15 mouse cellular contexts compared by ENCODE assay signal in the genomic region with DNA sequence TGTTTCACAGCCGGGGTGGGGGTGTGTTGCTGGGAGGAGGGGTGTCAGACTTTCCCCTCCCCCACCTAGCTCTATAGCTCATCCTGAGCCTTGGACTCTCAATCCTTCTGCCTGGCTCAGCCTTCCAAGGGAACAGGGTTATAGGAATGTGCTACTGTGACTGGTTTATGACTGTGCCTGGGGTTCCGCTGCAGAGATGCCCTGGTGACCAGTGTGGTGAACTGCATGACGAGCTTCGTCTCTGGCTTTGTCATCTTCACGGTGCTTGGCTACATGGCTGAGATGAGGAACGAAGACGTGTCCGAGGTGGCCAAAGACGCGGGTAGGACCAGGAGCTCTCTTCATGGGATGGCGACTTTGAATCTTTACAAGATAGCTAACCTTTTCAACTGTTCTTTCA. TPM values are rescaled to one million over a fixed set of nuclear protein-coding genes. Genes with fewer than 3 reads are reported as not detected.
"Had no signal": no experiment of that assay in that cellular context is flagged by ENCODE, and none has a peak within 500 bp of the region (broad histone marks: within the 10 kb centered on the region; RNA-seq: fewer than 3 reads in every experiment).

No protein-coding gene starts in this region.

- H3K9me3 ChIP-seq: kidney, embryonic 15.5 days; limb, embryonic 13.5 days; midbrain, embryonic 10.5 days; neural tube, embryonic 13.5 days had no signal

- H3K4me3 ChIP-seq: kidney, embryonic 15.5 days; layer of hippocampus, adult 2 months; limb, embryonic 13.5 days; midbrain, embryonic 10.5 days; neural tube, embryonic 13.5 days had no signal

- H3K9ac ChIP-seq: kidney, embryonic 15.5 days; limb, embryonic 13.5 days; neural tube, embryonic 13.5 days had no signal

- H3K36me3 ChIP-seq: kidney, embryonic 15.5 days; limb, embryonic 13.5 days; midbrain, embryonic 10.5 days; neural tube, embryonic 13.5 days had no signal

- H3K4me1 ChIP-seq: kidney, embryonic 15.5 days; limb, embryonic 13.5 days; neural tube, embryonic 13.5 days had no signal

- H3K27ac ChIP-seq: kidney, embryonic 15.5 days; layer of hippocampus, adult 2 months; limb, embryonic 13.5 days; midbrain, embryonic 10.5 days; neural tube, embryonic 13.5 days; stomach, postnatal 0 days had no signal

- DNase-seq: kidney, adult 2 months; kidney, postnatal 36 days; left cerebral cortex, postnatal 4 days; lung, adult 18-20 months; lung, postnatal 36 days; midbrain, embryonic 14.5 days; right cerebral cortex, postnatal 14 days; thymus, postnatal 14 days had no signal

- H3K27me3 ChIP-seq: kidney, embryonic 15.5 days; limb, embryonic 13.5 days; neural tube, embryonic 13.5 days had no signal

- H3K4me2 ChIP-seq: kidney, embryonic 15.5 days; limb, embryonic 13.5 days; neural tube, embryonic 13.5 days had no signal

RNA-seq across cellular contexts. Expression of a gene that starts 19.6 kb away (rescaled TPM):
- total RNA-seq: layer of hippocampus, adult 2 months; left cerebral cortex, adult 18-20 months had no signal
